Mouse (Mus musculus) forebrain, embryonic 15.5 days (tissue): Measurements from ENCODE around the gene Ntn5. TPM values are rescaled to one million over a fixed set of nuclear protein-coding genes. Genes with fewer than 3 reads are reported as not detected.
A peak's percentile ranks its signal among the peaks of the same experiment; 100 is the strongest.

ENCODE experiments used
- ATAC-seq: fragments of 200-750 bp; cut with Nextera tagmentation; replicated peaks from 2 replicates; pipeline ENCODE4 v1.8.0; 2017; ENCODE audit warnings: mild to moderate bottlenecking, moderate TSS enrichment, moderate library complexity
- H3K27ac ChIP-seq: fragments of 300-500 bp; sonication (generic); replicated peaks from 2 replicates; pipeline ENCODE4 v1.5.1; 2015; ENCODE audit warnings: mild to moderate bottlenecking, inconsistent platforms
- H3K27me3 ChIP-seq: fragments of 300-500 bp; sonication (generic); 2 replicates; pipeline ENCODE4 v1.6.1; 2015; ENCODE audit warnings: inconsistent platforms
- H3K36me3 ChIP-seq: fragments of 300-500 bp; sonication (generic); 2 replicates; pipeline ENCODE4 v1.6.1; 2015; ENCODE audit warnings: mild to moderate bottlenecking, inconsistent platforms
- H3K4me1 ChIP-seq: fragments of 300-500 bp; sonication (generic); 2 replicates; pipeline ENCODE4 v1.6.1; 2015; ENCODE audit warnings: inconsistent platforms
- H3K4me2 ChIP-seq: fragments of 300-500 bp; sonication (generic); replicated peaks from 2 replicates; pipeline ENCODE4 v1.6.1; 2015; ENCODE audit warnings: mild to moderate bottlenecking, inconsistent platforms
- H3K4me3 ChIP-seq: fragments of 300-500 bp; sonication (generic); 2 replicates; pipeline ENCODE4 v1.5.1; 2015; ENCODE audit warnings: mild to moderate bottlenecking, inconsistent platforms
- H3K9ac ChIP-seq: fragments of 300-500 bp; sonication (generic); replicated peaks from 2 replicates; pipeline ENCODE4 v1.6.1; 2015; ENCODE audit warnings: mild to moderate bottlenecking, inconsistent platforms
- H3K9me3 ChIP-seq: fragments of 300-500 bp; sonication (generic); 2 replicates; pipeline ENCODE4 v1.6.1; 2016; ENCODE audit warnings: inconsistent platforms
- WGBS: fragments of 180-500 bp; shearing (Covaris S2); methylation state at CpG from one replicate; pipeline ENCODE4 v1.1.7; 2015; ENCODE audit warnings: mixed read lengths; 5-methylcytosine and 5-hydroxymethylcytosine counted together
- polyA plus RNA-seq: library from polyadenylated mRNA; unstranded; fragments of >200 nt; fragmentation: Nextera tagmentation; extraction: Ambion mirVana; gene quantifications from 2 replicates; pipeline ENCODE4 v1.2.1, GENCODE M21; 2015

Gene Ntn5
- polyA plus RNA-seq, 1 experiment from 2014 or later = 0.29 TPM

GRCm38 (mm10) chr7:45689099-45689498, 5.3 kb downstream of the Ntn5 start:
- no peak overlapping the region for H3K27ac ChIP-seq
- H3K9ac ChIP-seq = no peak overlapping the region
- no peak overlapping the region for H3K4me2 ChIP-seq
- 71% methylated on average over 6 of the region's 6 CpGs for WGBS
- no peaks in the 10 kb centered on the region for H3K4me1 ChIP-seq
- no peaks in the 10 kb centered on the region for H3K9me3 ChIP-seq
- no peak overlapping the region for H3K4me3 ChIP-seq
- H3K27me3 ChIP-seq = no peaks in the 10 kb centered on the region
- ATAC-seq = no peak
- no peaks in the 10 kb centered on the region for H3K36me3 ChIP-seq

GRCm38 (mm10) chr7:45689800-45690199, 6.0 kb downstream of the Ntn5 start:
- Histone ChIP-seq H3K27ac (no peak overlapping the region), H3K4me2 (no peak overlapping the region), H3K9me3 (no peaks in the 10 kb centered on the region), H3K27me3 (no peaks in the 10 kb centered on the region), H3K4me1 (no peaks in the 10 kb centered on the region), H3K9ac (no peak overlapping the region), H3K36me3 (no peaks in the 10 kb centered on the region), H3K4me3 (no peak overlapping the region)
- WGBS = 82% methylated on average over 11 of the region's 11 CpGs
- no peak for ATAC-seq

GRCm38 (mm10) chr7:45692364-45692763, 8.5 kb downstream of the Ntn5 start:
- H3K9ac ChIP-seq = no peak overlapping the region
- H3K4me1 ChIP-seq = no peaks in the 10 kb centered on the region
- no peak for ATAC-seq
- no peaks in the 10 kb centered on the region for H3K36me3 ChIP-seq
- 78% methylated on average over 2 of the region's 2 CpGs for WGBS
- no peak overlapping the region for H3K4me3 ChIP-seq
- no peaks in the 10 kb centered on the region for H3K27me3 ChIP-seq
- H3K4me2 ChIP-seq = no peak overlapping the region
- H3K27ac ChIP-seq = no peak overlapping the region
- no peaks in the 10 kb centered on the region for H3K9me3 ChIP-seq

- 89% methylated on average over 50 of the region's 50 CpGs for WGBS
- H3K27me3 ChIP-seq = peaks cover 8% of the 10 kb centered on the region
- no peak within 1 kb of the TSS for H3K4me2 ChIP-seq
- no peak within 1 kb of the TSS for H3K9ac ChIP-seq
- H3K4me1 ChIP-seq = no peaks in the 10 kb centered on the region
- no peak for ATAC-seq
- no peaks in the 10 kb centered on the region for H3K9me3 ChIP-seq
- H3K36me3 ChIP-seq = no peaks in the 10 kb centered on the region
- H3K4me3 ChIP-seq = no peak within 1 kb of the TSS
- H3K27ac ChIP-seq = no peak within 1 kb of the TSS
Observed at GRCm38 (mm10) chr7:45693921-45694591, 10.2 kb downstream of the Ntn5 start, which contains the start of gene Sec1. Gene Sec1 (minus strand): TSS chr7:45694402.

- Histone ChIP-seq H3K27me3 (peaks cover 17% of the 10 kb centered on the region), H3K4me3 (no peak overlapping the region), H3K36me3 (no peaks in the 10 kb centered on the region), H3K4me1 (peaks cover 7% of the 10 kb centered on the region), H3K9me3 (no peaks in the 10 kb centered on the region), H3K4me2 (no peak overlapping the region), H3K27ac (no peak overlapping the region), H3K9ac (no peak overlapping the region)
- ATAC-seq = no peak
- 39% methylated on average over 6 of the region's 6 CpGs for WGBS
Observed at GRCm38 (mm10) chr7:45695098-45695497, 11.3 kb downstream of the Ntn5 start.

GRCm38 (mm10) chr7:45697894-45698293, 14.1 kb downstream of the Ntn5 start:
- Histone ChIP-seq H3K27me3 (peaks cover 20% of the 10 kb centered on the region), H3K4me2 (no peak overlapping the region), H3K4me1 (peaks cover 27% of the 10 kb centered on the region), H3K4me3 (no peak overlapping the region), H3K27ac (no peak overlapping the region), H3K36me3 (no peaks in the 10 kb centered on the region), H3K9me3 (no peaks in the 10 kb centered on the region), H3K9ac (no peak overlapping the region)
- 81% methylated on average over 7 of the region's 7 CpGs for WGBS
- no peak for ATAC-seq

- peak within 1 kb of the TSS; percentile 57 for H3K4me3 ChIP-seq
- peak within 1 kb of the TSS; percentile 76 for H3K27ac ChIP-seq
- ATAC-seq = no peak
- H3K4me2 ChIP-seq = peak within 1 kb of the TSS; percentile 90
- H3K27me3 ChIP-seq = peaks cover 20% of the 10 kb centered on the region
- WGBS = under 1% methylated on average over 36 of the region's 36 CpGs
- no peaks in the 10 kb centered on the region for H3K9me3 ChIP-seq
- no peaks in the 10 kb centered on the region for H3K36me3 ChIP-seq
- peak within 1 kb of the TSS; percentile 74 for H3K9ac ChIP-seq
- peaks cover 39% of the 10 kb centered on the region for H3K4me1 ChIP-seq
Observed at GRCm38 (mm10) chr7:45699523-45700141, 15.8 kb downstream of the Ntn5 start, which contains the start of gene Car11. Gene Car11 (plus strand): TSS chr7:45699843.

- Histone ChIP-seq H3K4me1 (peaks cover 44% of the 10 kb centered on the region), H3K27me3 (peaks cover 20% of the 10 kb centered on the region), H3K9me3 (no peaks in the 10 kb centered on the region), H3K9ac (peak overlapping the region; percentile 74), H3K27ac (peak overlapping the region; percentile 76), H3K4me2 (peak overlapping the region; percentile 90), H3K36me3 (no peaks in the 10 kb centered on the region), H3K4me3 (peak overlapping the region; percentile 57)
- 1% methylated on average over 20 of the region's 20 CpGs for WGBS
- peak; percentile 27; the same call in 1 of the 2 replicates for ATAC-seq
Observed at GRCm38 (mm10) chr7:45700301-45701015, 16.6 kb downstream of the Ntn5 start.

- H3K4me3 ChIP-seq = peak overlapping the region; percentile 57
- H3K27me3 ChIP-seq = peaks cover 20% of the 10 kb centered on the region
- no peak for ATAC-seq
- no peaks in the 10 kb centered on the region for H3K36me3 ChIP-seq
- H3K9ac ChIP-seq = peak overlapping the region; percentile 74
- peak overlapping the region; percentile 90 for H3K4me2 ChIP-seq
- peak overlapping the region; percentile 76 for H3K27ac ChIP-seq
- peaks cover 51% of the 10 kb centered on the region for H3K4me1 ChIP-seq
- H3K9me3 ChIP-seq = no peaks in the 10 kb centered on the region
- WGBS = 30% methylated on average over 11 of the region's 11 CpGs
Observed at GRCm38 (mm10) chr7:45701072-45701471, 17.2 kb downstream of the Ntn5 start.

- ATAC-seq = no peak
- no peaks in the 10 kb centered on the region for H3K9me3 ChIP-seq
- 85% methylated on average over 11 of the region's 11 CpGs for WGBS
- no peaks in the 10 kb centered on the region for H3K36me3 ChIP-seq
- peak overlapping the region; percentile 76; the same call in 1 of the 2 replicates for H3K27ac ChIP-seq
- no peak overlapping the region; the same call in 1 of the 2 replicates for H3K9ac ChIP-seq
- H3K4me1 ChIP-seq = peaks cover 56% of the 10 kb centered on the region
- H3K4me3 ChIP-seq = peak overlapping the region; percentile 57; the same call in 1 of the 2 replicates
- H3K27me3 ChIP-seq = peaks cover 20% of the 10 kb centered on the region
- H3K4me2 ChIP-seq = peak overlapping the region; percentile 90
Observed at GRCm38 (mm10) chr7:45701607-45702006, 17.8 kb downstream of the Ntn5 start.

- Histone ChIP-seq H3K27me3 (peaks cover 20% of the 10 kb centered on the region), H3K4me2 (no peak overlapping the region), H3K9ac (no peak overlapping the region), H3K27ac (no peak overlapping the region), H3K4me1 (peaks cover 63% of the 10 kb centered on the region), H3K4me3 (no peak overlapping the region), H3K9me3 (no peaks in the 10 kb centered on the region), H3K36me3 (no peaks in the 10 kb centered on the region)
- ATAC-seq = no peak
- 93% methylated on average over 11 of the region's 11 CpGs for WGBS
Observed at GRCm38 (mm10) chr7:45702316-45702715, 18.5 kb downstream of the Ntn5 start.
